Mouse (Mus musculus) embryonic facial prominence, embryonic 13.5 days (tissue): Measurements from ENCODE around the gene Hoxc9. TPM values are rescaled to one million over a fixed set of nuclear protein-coding genes. Genes with fewer than 3 reads are reported as not detected.

Source experiments
- ATAC-seq: fragments of 200-750 bp; cut with Nextera tagmentation; 2 replicates; pipeline ENCODE4 v1.8.0; 2017; ENCODE audit warnings: low read depth; ENCODE audit not compliant: insufficient number of reproducible peaks, insufficient read depth, low FRiP score, low TSS enrichment
- H3K27ac ChIP-seq: fragments of 300-500 bp; sonication (generic); 2 replicates; pipeline ENCODE4 v1.5.1; 2015; ENCODE audit warnings: moderate library complexity, mild to moderate bottlenecking, inconsistent platforms
- H3K27me3 ChIP-seq: fragments of 300-500 bp; sonication (generic); 2 replicates; pipeline ENCODE4 v1.6.1; 2015; ENCODE audit warnings: mild to moderate bottlenecking, inconsistent platforms
- H3K36me3 ChIP-seq: fragments of 300-500 bp; sonication (generic); 2 replicates; pipeline ENCODE4 v1.6.1; 2015; ENCODE audit warnings: mild to moderate bottlenecking, inconsistent platforms
- H3K4me1 ChIP-seq: fragments of 300-500 bp; sonication (generic); 2 replicates; pipeline ENCODE4 v1.6.1; 2015; ENCODE audit warnings: inconsistent platforms
- H3K4me2 ChIP-seq: fragments of 300-500 bp; sonication (generic); 2 replicates; pipeline ENCODE4 v1.6.1; 2015; ENCODE audit warnings: moderate library complexity, mild to moderate bottlenecking, inconsistent platforms
- H3K4me3 ChIP-seq: fragments of 300-500 bp; sonication (generic); 2 replicates; pipeline ENCODE4 v1.5.1; 2015; ENCODE audit warnings: mild to moderate bottlenecking, inconsistent platforms
- H3K9ac ChIP-seq: fragments of 300-500 bp; sonication (generic); 2 replicates; pipeline ENCODE4 v1.6.1; 2015; ENCODE audit warnings: mild to moderate bottlenecking, inconsistent platforms
- H3K9me3 ChIP-seq: fragments of 300-500 bp; sonication (generic); 2 replicates; pipeline ENCODE4 v1.6.1; 2016; ENCODE audit warnings: inconsistent platforms
- WGBS: fragments of 180-500 bp; shearing (Covaris S2); methylation state at CpG from one replicate; pipeline ENCODE4 v1.1.7; 2015; ENCODE audit warnings: mixed read lengths; 5-methylcytosine and 5-hydroxymethylcytosine counted together
- polyA plus RNA-seq: library from polyadenylated mRNA; unstranded; fragments of >200 nt; fragmentation: Nextera tagmentation; extraction: Ambion mirVana; gene quantifications from 2 replicates; pipeline ENCODE4 v1.2.1, GENCODE M21; 2015

Gene Hoxc9
- polyA plus RNA-seq, 1 experiment from 2014 or later: not detected

- H3K4me2 ChIP-seq: peak overlapping the region; percentile 34
- H3K27me3 ChIP-seq: peaks cover 100% of the 10 kb centered on the region
- H3K27ac ChIP-seq: no peak overlapping the region
- peaks cover 7% of the 10 kb centered on the region for H3K4me1 ChIP-seq
- peak overlapping the region; percentile 22 for H3K4me3 ChIP-seq
- under 1% methylated on average over 88 of the region's 88 CpGs for WGBS
- no peaks in the 10 kb centered on the region for H3K9me3 ChIP-seq
- H3K9ac ChIP-seq: no peak overlapping the region
- no peaks in the 10 kb centered on the region for H3K36me3 ChIP-seq
- ATAC-seq: no peak
Measured at GRCm38 (mm10) chr15:102981379-102982288, 5.4 kb downstream of the Hoxc9 start.

GRCm38 (mm10) chr15:102983716-102984115 lies 7.5 kb downstream of the Hoxc9 start:
- Histone ChIP-seq H3K9ac (no peak overlapping the region), H3K9me3 (no peaks in the 10 kb centered on the region), H3K36me3 (no peaks in the 10 kb centered on the region), H3K4me1 (peaks cover 7% of the 10 kb centered on the region), H3K27ac (no peak overlapping the region), H3K4me3 (no peak overlapping the region), H3K4me2 (no peak overlapping the region), H3K27me3 (peaks cover 100% of the 10 kb centered on the region)
- WGBS: 2% methylated on average over 12 of the region's 12 CpGs
- ATAC-seq: no peak

- no peak overlapping the region for H3K9ac ChIP-seq
- no peaks in the 10 kb centered on the region for H3K36me3 ChIP-seq
- 2% methylated on average over 10 of the region's 10 CpGs for WGBS
- peaks cover 100% of the 10 kb centered on the region for H3K27me3 ChIP-seq
- H3K4me1 ChIP-seq: peaks cover 7% of the 10 kb centered on the region
- H3K4me3 ChIP-seq: no peak overlapping the region
- H3K27ac ChIP-seq: no peak overlapping the region
- no peak overlapping the region for H3K4me2 ChIP-seq
- ATAC-seq: no peak
- no peaks in the 10 kb centered on the region for H3K9me3 ChIP-seq
Measured at GRCm38 (mm10) chr15:102984521-102984920, 8.3 kb downstream of the Hoxc9 start.

GRCm38 (mm10) chr15:102984925-102985324 lies 8.7 kb downstream of the Hoxc9 start:
- Histone ChIP-seq H3K36me3 (no peaks in the 10 kb centered on the region), H3K4me1 (peaks cover 7% of the 10 kb centered on the region), H3K4me3 (no peak overlapping the region), H3K9me3 (no peaks in the 10 kb centered on the region), H3K9ac (no peak overlapping the region), H3K4me2 (no peak overlapping the region), H3K27ac (no peak overlapping the region), H3K27me3 (peaks cover 100% of the 10 kb centered on the region)
- 3% methylated on average over 3 of the region's 3 CpGs for WGBS
- no peak for ATAC-seq

- no peak for ATAC-seq
- no peaks in the 10 kb centered on the region for H3K36me3 ChIP-seq
- no peak overlapping the region for H3K9ac ChIP-seq
- no peak overlapping the region for H3K27ac ChIP-seq
- no peaks in the 10 kb centered on the region for H3K9me3 ChIP-seq
- peaks cover 100% of the 10 kb centered on the region for H3K27me3 ChIP-seq
- no peak overlapping the region for H3K4me2 ChIP-seq
- 0 out of 2 replicates have a peak, but pooled peaks cover 6% of the 10 kb centered on the region for H3K4me1 ChIP-seq
- 2% methylated on average over 21 of the region's 21 CpGs for WGBS
- no peak overlapping the region for H3K4me3 ChIP-seq
Measured at GRCm38 (mm10) chr15:102987124-102987833, 11.0 kb downstream of the Hoxc9 start.

GRCm38 (mm10) chr15:102988078-102988477 lies 11.8 kb downstream of the Hoxc9 start:
- 15% methylated on average over 5 of the region's 5 CpGs for WGBS
- H3K27ac ChIP-seq: no peak overlapping the region
- ATAC-seq: no peak
- H3K4me1 ChIP-seq: 0 out of 2 replicates have a peak, but pooled peaks cover 6% of the 10 kb centered on the region
- no peak overlapping the region for H3K4me3 ChIP-seq
- H3K27me3 ChIP-seq: peaks cover 100% of the 10 kb centered on the region
- no peak overlapping the region for H3K4me2 ChIP-seq
- no peaks in the 10 kb centered on the region for H3K36me3 ChIP-seq
- no peak overlapping the region for H3K9ac ChIP-seq
- H3K9me3 ChIP-seq: no peaks in the 10 kb centered on the region

- no peaks in the 10 kb centered on the region for H3K9me3 ChIP-seq
- H3K4me2 ChIP-seq: 0 out of 2 replicates have a peak within 1 kb of the TSS, but pooled peaks have one; percentile 11
- no peak within 1 kb of the TSS for H3K27ac ChIP-seq
- no peaks in the 10 kb centered on the region for H3K36me3 ChIP-seq
- H3K9ac ChIP-seq: no peak within 1 kb of the TSS
- ATAC-seq: no peak
- 1% methylated on average over 69 of the region's 69 CpGs for WGBS
- peak within 1 kb of the TSS; percentile 16; the same call in 1 of the 2 replicates for H3K4me3 ChIP-seq
- peaks cover 99% of the 10 kb centered on the region for H3K27me3 ChIP-seq
- 0 out of 2 replicates have a peak, but pooled peaks cover 6% of the 10 kb centered on the region for H3K4me1 ChIP-seq
Measured at GRCm38 (mm10) chr15:102990461-102991397, 14.5 kb downstream of the Hoxc9 start, which contains the start of gene Hoxc8. Gene Hoxc8, plus strand, starts transcription at chr15:102990607.

DNA sequence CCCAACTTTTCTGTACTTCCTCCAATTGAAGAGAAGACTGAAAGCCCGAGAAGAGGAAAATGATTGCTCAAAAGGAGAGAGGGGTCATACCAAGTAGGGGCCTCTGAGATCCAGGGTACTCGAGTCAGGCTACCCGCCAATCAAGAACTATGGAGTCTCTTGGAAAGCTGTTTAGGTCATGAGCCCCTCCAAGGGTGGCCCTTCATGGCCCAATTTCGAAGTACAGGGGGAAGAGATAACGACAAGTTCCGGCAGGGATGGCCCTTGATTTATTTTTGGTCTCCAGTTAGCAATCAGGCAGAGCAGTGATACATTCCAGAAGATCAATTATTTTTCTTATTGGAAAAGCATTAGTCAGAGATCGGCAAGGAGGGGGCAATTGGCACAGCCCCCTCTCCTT lies 15.5 kb downstream of the Hoxc9 start:
- ATAC-seq: no peak
- Histone ChIP-seq H3K27ac (no peak overlapping the region), H3K4me1 (0 out of 2 replicates have a peak, but pooled peaks cover 6% of the 10 kb centered on the region), H3K36me3 (no peaks in the 10 kb centered on the region), H3K9ac (no peak overlapping the region), H3K4me2 (no peak overlapping the region), H3K27me3 (peaks cover 99% of the 10 kb centered on the region), H3K9me3 (no peaks in the 10 kb centered on the region), H3K4me3 (no peak overlapping the region)
- under 1% methylated on average over 7 of the region's 7 CpGs for WGBS

DNA sequence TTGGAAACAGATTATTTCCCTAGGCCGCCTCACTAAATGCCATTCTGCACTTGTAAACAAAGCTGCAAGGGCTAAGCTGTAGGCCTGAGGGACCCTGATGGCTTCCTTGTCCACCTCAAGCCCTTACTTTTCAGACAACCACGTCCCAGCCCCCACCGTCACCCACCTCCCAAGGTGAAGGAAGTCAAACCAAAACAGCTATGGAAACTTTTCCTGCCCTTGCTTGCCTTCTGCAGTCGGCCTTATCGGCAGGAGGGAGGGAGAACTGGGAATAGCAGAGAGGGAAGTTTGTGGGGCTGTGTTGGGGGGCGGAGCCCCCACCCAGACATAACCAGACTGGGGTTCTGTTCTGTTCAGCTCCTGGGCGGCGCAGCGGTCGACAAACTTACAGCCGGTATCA lies 16.0 kb downstream of the Hoxc9 start:
- Histone ChIP-seq H3K27me3 (peaks cover 99% of the 10 kb centered on the region), H3K9me3 (no peaks in the 10 kb centered on the region), H3K27ac (no peak overlapping the region), H3K4me2 (no peak overlapping the region), H3K4me3 (no peak overlapping the region), H3K36me3 (no peaks in the 10 kb centered on the region), H3K9ac (no peak overlapping the region), H3K4me1 (0 out of 2 replicates have a peak, but pooled peaks cover 6% of the 10 kb centered on the region)
- no peak for ATAC-seq
- WGBS: under 1% methylated on average over 11 of the region's 11 CpGs

DNA sequence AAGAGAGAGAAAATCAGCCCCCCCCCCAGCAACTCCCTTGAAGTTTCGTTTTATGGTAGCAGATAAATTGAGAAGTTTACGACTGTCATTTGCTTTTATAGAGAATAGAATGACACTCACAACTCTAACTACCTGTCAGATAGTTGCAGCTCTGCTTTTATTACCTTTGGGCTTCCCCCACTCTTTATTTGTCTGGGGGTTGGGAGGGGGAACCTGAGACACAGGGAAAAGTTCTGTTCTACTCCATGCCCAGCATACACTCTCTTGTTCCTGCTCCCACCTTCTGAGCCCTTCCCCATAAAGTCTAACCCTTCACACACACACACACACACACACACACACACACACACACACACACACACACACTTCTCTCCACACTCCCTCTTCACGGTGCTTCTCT lies 16.6 kb downstream of the Hoxc9 start:
- 0 out of 2 replicates have a peak, but pooled peaks cover 6% of the 10 kb centered on the region for H3K4me1 ChIP-seq
- no peak overlapping the region for H3K4me2 ChIP-seq
- H3K9ac ChIP-seq: no peak overlapping the region
- no peak overlapping the region for H3K4me3 ChIP-seq
- WGBS: under 1% methylated on average over 3 of the region's 3 CpGs
- no peaks in the 10 kb centered on the region for H3K9me3 ChIP-seq
- no peak for ATAC-seq
- peaks cover 99% of the 10 kb centered on the region for H3K27me3 ChIP-seq
- no peak overlapping the region for H3K27ac ChIP-seq
- no peaks in the 10 kb centered on the region for H3K36me3 ChIP-seq

DNA sequence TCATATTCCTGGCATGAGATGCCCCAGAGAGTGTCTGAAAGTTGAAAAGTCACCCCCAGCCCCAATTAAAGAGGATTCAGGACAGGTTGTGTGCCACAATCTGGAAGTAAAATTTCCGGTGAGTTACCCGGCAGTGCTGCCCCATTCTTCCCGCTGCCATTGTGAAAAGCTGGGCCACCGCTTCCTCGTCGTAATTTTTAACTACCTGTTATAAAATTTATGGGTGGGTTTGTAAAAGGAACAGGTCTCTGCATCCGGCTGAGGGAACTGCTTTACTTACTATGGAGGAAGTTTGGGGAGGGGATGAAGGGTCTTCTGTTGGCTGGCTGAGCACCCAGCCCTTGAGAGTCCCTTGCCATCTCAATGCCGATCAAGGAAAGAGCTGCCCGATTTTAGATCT lies 20.3 kb downstream of the Hoxc9 start:
- WGBS: 1% methylated on average over 9 of the region's 9 CpGs
- Histone ChIP-seq H3K9ac (no peak overlapping the region), H3K9me3 (no peaks in the 10 kb centered on the region), H3K36me3 (no peaks in the 10 kb centered on the region), H3K4me3 (no peak overlapping the region), H3K27ac (no peak overlapping the region), H3K4me1 (peaks cover 20% of the 10 kb centered on the region), H3K4me2 (no peak overlapping the region), H3K27me3 (peaks cover 99% of the 10 kb centered on the region)
- ATAC-seq: no peak
